Mouse (Mus musculus): ENCODE data around the gene Blvrb.

- TF ChIP-seq CTCF (IDR thresholded peaks at IDR 0.05; ENCODE audit: low read depth): no peak
- TF ChIP-seq EP300 (IDR thresholded peaks at IDR 0.05; ENCODE audit: low read depth): no peak
These were observed 14.0 kb upstream of the Blvrb start for GRCm38 (mm10) chr7:27433794-27434193.
